Mouse (Mus musculus) MEL (cell line): ENCODE data around the gene Atp8b5. TPM values are rescaled to one million over a fixed set of nuclear protein-coding genes. Genes with fewer than 3 reads are reported as not detected.

Experiments used
- DNase-seq: peaks from one replicate; pipeline ENCODE4 v3.0.0; 2011; ENCODE audit warnings: low read depth, low spot score
- H3K27ac ChIP-seq: 2 replicates; pipeline ENCODE4 v1.5.1; 2012; ENCODE audit warnings: low read depth, mild to moderate bottlenecking, control low read depth, low read length, moderate library complexity; ENCODE audit not compliant: control insufficient read depth
- H3K27me3 ChIP-seq, 2 experiments: fragments of 150-350 bp in 1 of 2; sonication (generic) in 1 of 2; 2 replicates each; pipeline ENCODE4 v1.6.1; 2012; ENCODE audit warnings: low read length in 2 of 2, mild to moderate bottlenecking in 2 of 2, improper control_type of control experiment in 1 of 2, moderate library complexity in 1 of 2; ENCODE audit not compliant: insufficient read depth in 2 of 2, control insufficient read depth in 1 of 2
- H3K36me3 ChIP-seq, 2 experiments: 2 replicates each; pipeline ENCODE4 v1.6.1; 2012 to 2014; ENCODE audit warnings: low read length in 2 of 2, improper control_type of control experiment in 1 of 2, inconsistent platforms in 1 of 2, mild to moderate bottlenecking in 1 of 2; ENCODE audit not compliant: insufficient read depth in 2 of 2, control insufficient read depth in 1 of 2
- H3K4me1 ChIP-seq, 2 experiments: fragments of 150-350 bp in 1 of 2; sonication (generic) in 1 of 2; 2 replicates each; pipeline ENCODE4 v1.6.1; 2012; ENCODE audit warnings: low read length in 2 of 2, improper control_type of control experiment in 1 of 2, mild to moderate bottlenecking in 1 of 2; ENCODE audit not compliant: insufficient read depth in 2 of 2, control insufficient read depth in 1 of 2
- H3K4me3 ChIP-seq, 2 experiments: fragments of 150-350 bp in 1 of 2; sonication (generic) in 1 of 2; 2 replicates each; pipeline ENCODE4 v1.5.1; 2012; ENCODE audit warnings: low read depth in 2 of 2, low read length in 2 of 2, mild to moderate bottlenecking in 2 of 2, moderate library complexity in 2 of 2, control low read depth in 1 of 2, improper control_type of control experiment in 1 of 2; ENCODE audit not compliant: control insufficient read depth in 1 of 2, insufficient read depth in 1 of 2
- H3K79me2 ChIP-seq: 2 replicates; pipeline ENCODE4 v1.6.1; 2012; ENCODE audit warnings: mild to moderate bottlenecking, low read length, moderate library complexity; ENCODE audit not compliant: control insufficient read depth, poor library complexity, insufficient read depth
- H3K9ac ChIP-seq: 2 replicates; pipeline ENCODE4 v1.6.1; 2012; ENCODE audit warnings: low read depth, mild to moderate bottlenecking, control low read depth, low read length, moderate library complexity; ENCODE audit not compliant: control insufficient read depth, poor library complexity, severe bottlenecking
- H3K9me3 ChIP-seq: fragments of 150-350 bp; sonication (generic); replicated peaks from 2 replicates; pipeline ENCODE4 v1.6.1; 2012; ENCODE audit warnings: mild to moderate bottlenecking, low read length, improper control_type of control experiment, moderate library complexity; ENCODE audit not compliant: insufficient read depth
- BHLHE40 ChIP-seq: IDR thresholded peaks from 2 replicates; pipeline ENCODE4 v1.6.1; 2012; ENCODE audit warnings: low read depth, mild to moderate bottlenecking, inconsistent platforms, low read length, improper control_type of control experiment, borderline replicate concordance
- CHD1 ChIP-seq: IDR thresholded peaks from 2 replicates; pipeline ENCODE4 v1.6.1; 2012; ENCODE audit warnings: low read depth, mild to moderate bottlenecking, inconsistent platforms, low read length, improper control_type of control experiment
- E2F4 ChIP-seq: IDR thresholded peaks from 2 replicates; pipeline ENCODE4 v1.6.1; 2011; ENCODE audit warnings: low read depth, low read length, improper control_type of control experiment, borderline replicate concordance
- ELF1 ChIP-seq: IDR thresholded peaks from 2 replicates; pipeline ENCODE4 v1.6.1; 2014; ENCODE audit warnings: low read depth, mild to moderate bottlenecking, inconsistent platforms, low read length, improper control_type of control experiment, moderate library complexity
- EP300 ChIP-seq, 2 experiments: IDR thresholded peaks; 2 replicates each; pipeline ENCODE4 v1.6.1; 2011; ENCODE audit warnings: improper control_type of control experiment in 2 of 2, low read length in 2 of 2, low read depth in 1 of 2, mild to moderate bottlenecking in 1 of 2
- GABPA ChIP-seq: IDR thresholded peaks from 2 replicates; pipeline ENCODE4 v1.6.1; 2012; ENCODE audit warnings: low read depth, mild to moderate bottlenecking, inconsistent platforms, low read length, improper control_type of control experiment, moderate library complexity
- HCFC1 ChIP-seq: IDR thresholded peaks from 2 replicates; pipeline ENCODE4 v1.6.1; 2012; ENCODE audit warnings: low read depth, mild to moderate bottlenecking, inconsistent platforms, low read length, improper control_type of control experiment, moderate library complexity
- JUND ChIP-seq: IDR thresholded peaks from 2 replicates; pipeline ENCODE4 v1.6.1; 2011; ENCODE audit warnings: low read depth, mild to moderate bottlenecking, improper control_type of control experiment, low read length
- MAFK ChIP-seq: IDR thresholded peaks from 2 replicates; pipeline ENCODE4 v1.6.1; 2011; ENCODE audit warnings: low read depth, mild to moderate bottlenecking, low read length, improper control_type of control experiment, borderline replicate concordance
- MEF2A ChIP-seq: IDR thresholded peaks from 2 replicates; pipeline ENCODE4 v1.6.1; 2014; ENCODE audit warnings: low read depth, mild to moderate bottlenecking, inconsistent platforms, low read length, improper control_type of control experiment; ENCODE audit not compliant: poor library complexity, insufficient replicate concordance, severe bottlenecking; ENCODE audit errors: extremely low read depth
- MXI1 ChIP-seq: IDR thresholded peaks from 2 replicates; pipeline ENCODE4 v1.6.1; 2011; ENCODE audit warnings: mild to moderate bottlenecking, low read depth, low read length, improper control_type of control experiment
- MYB ChIP-seq: IDR thresholded peaks from 2 replicates; pipeline ENCODE4 v1.6.1; 2011; ENCODE audit warnings: mild to moderate bottlenecking, low read depth, low read length, improper control_type of control experiment
- NRF1 ChIP-seq: IDR thresholded peaks from 2 replicates; pipeline ENCODE4 v1.6.1; 2014; ENCODE audit warnings: low read depth, mild to moderate bottlenecking, inconsistent platforms, low read length, improper control_type of control experiment, moderate library complexity; ENCODE audit not compliant: poor library complexity, insufficient read depth, severe bottlenecking
- POLR2AphosphoS2 ChIP-seq: IDR thresholded peaks from 2 replicates; pipeline ENCODE4 v1.6.1; 2011; ENCODE audit warnings: low read length, improper control_type of control experiment
- RCOR1 ChIP-seq: IDR thresholded peaks from 2 replicates; pipeline ENCODE4 v1.6.1; 2012; ENCODE audit warnings: low read depth, mild to moderate bottlenecking, inconsistent platforms, low read length, improper control_type of control experiment
- SMC3 ChIP-seq: IDR thresholded peaks from 2 replicates; pipeline ENCODE4 v1.6.1; 2011; ENCODE audit warnings: low read depth, low read length, improper control_type of control experiment
- TAL1 ChIP-seq: IDR thresholded peaks from 2 replicates; pipeline ENCODE4 v1.6.1; 2012; ENCODE audit warnings: mild to moderate bottlenecking, inconsistent platforms, low read length, moderate library complexity, mixed read lengths
- TBP ChIP-seq: IDR thresholded peaks from 2 replicates; pipeline ENCODE4 v1.8.0; 2011; ENCODE audit warnings: low read depth, low read length, improper control_type of control experiment
- UBTF ChIP-seq: IDR thresholded peaks from 2 replicates; pipeline ENCODE4 v1.6.1; 2012; ENCODE audit warnings: low read depth, mild to moderate bottlenecking, inconsistent platforms, low read length, improper control_type of control experiment, moderate library complexity, borderline replicate concordance; ENCODE audit not compliant: insufficient read depth
- USF1 ChIP-seq: IDR thresholded peaks from 2 replicates; pipeline ENCODE4 v1.6.1; 2014; ENCODE audit warnings: low read depth, mild to moderate bottlenecking, inconsistent platforms, low read length, improper control_type of control experiment, moderate library complexity
- ZC3H11A ChIP-seq: IDR thresholded peaks from 2 replicates; pipeline ENCODE4 v1.6.1; 2012; ENCODE audit warnings: low read depth, mild to moderate bottlenecking, inconsistent platforms, low read length, improper control_type of control experiment
- ZKSCAN1 ChIP-seq: IDR thresholded peaks from 2 replicates; pipeline ENCODE4 v1.6.1; 2012; ENCODE audit warnings: low read depth, mild to moderate bottlenecking, inconsistent platforms, low read length, improper control_type of control experiment, moderate library complexity
- polyA plus RNA-seq, 2 experiments: library from polyadenylated mRNA; stranded (reverse) in 1 of 2; unstranded in 1 of 2; fragments of >175 nt in 1 of 2; fragments of >200 nt in 1 of 2; gene quantifications; 2 replicates each; pipeline versions ENCODE4 v1.2.1 to v1.2.4; 2012; ENCODE audit warnings: low replicate concordance in 2 of 2, low read depth in 1 of 2; ENCODE audit not compliant: insufficient read length in 2 of 2, insufficient read depth in 1 of 2, missing spikeins in 1 of 2
- total RNA-seq: library from RNA; depleted of rRNA; stranded (reverse); fragments of 300-350 nt; gene quantifications from 2 replicates; pipeline ENCODE4 v1.2.3, GENCODE M21; 2012

The Atp8b5 gene
- total and polyA plus RNA-seq, 3 experiments = 4.9 to 5.0 TPM; not detected in 1

- no peak for TF ChIP-seq SMC3
These were observed 107.3 kb downstream of the Atp8b5 start (continued) for GRCm38 (mm10) chr4:43374266-43374665.

- no peak for TF ChIP-seq NRF1
- TF ChIP-seq RCOR1 = no peak
- TF ChIP-seq MXI1 = no peak
- no peak for TF ChIP-seq SMC3
- TF ChIP-seq CHD1 = no peak
- no peak for TF ChIP-seq E2F4
- no peaks in the 10 kb centered on the region for H3K9me3 ChIP-seq
- DNase-seq = no peak
- no peak overlapping the region for H3K27ac ChIP-seq
- peaks cover 0 to 12% of the 10 kb centered on the region in 2 experiments; a peak in 2 of 4 replicates for H3K36me3 ChIP-seq
- peaks cover 13 to 21% of the 10 kb centered on the region in 2 experiments for H3K4me1 ChIP-seq
- 0 out of 2 replicates have a peak, but pooled peaks cover 1% of the 10 kb centered on the region for H3K79me2 ChIP-seq
- no peak overlapping the region for H3K4me3 ChIP-seq
- H3K27me3 ChIP-seq = no peaks in the 10 kb centered on the region
- H3K9ac ChIP-seq = no peak overlapping the region
These were observed 112.6 kb downstream of the Atp8b5 start for GRCm38 (mm10) chr4:43379601-43380000.

- no peak overlapping the region for H3K27ac ChIP-seq
These were observed 114.0 kb downstream of the Atp8b5 start for GRCm38 (mm10) chr4:43380951-43381350.

More at GRCm38 (mm10) chr4:43380951-43381350, 114.0 kb downstream of the Atp8b5 start:
- H3K27me3 ChIP-seq = no peaks in the 10 kb centered on the region
- H3K36me3 ChIP-seq = peaks cover 0 to 15% of the 10 kb centered on the region in 2 experiments; a peak in 2 of 4 replicates
- H3K4me3 ChIP-seq = peak overlapping the region; percentile 61 to 94
- H3K9ac ChIP-seq = no peak overlapping the region
- DNase-seq = no peak
- H3K4me1 ChIP-seq = peaks cover 11 to 18% of the 10 kb centered on the region in 2 experiments
- H3K9me3 ChIP-seq = no peaks in the 10 kb centered on the region
- TF ChIP-seq BHLHE40 (no peak), CHD1 (no peak), ZKSCAN1 (no peak), JUND (no peak), GABPA (no peak), HCFC1 (no peak), MAFK (no peak), UBTF (no peak), USF1 (no peak), E2F4 (no peak), EP300 (IDR thresholded peaks at IDR 0.05; ENCODE audit: low read depth in 1 of 2, low read length in 2 of 2) (no peak), MEF2A (no peak), MYB (no peak), TBP (no peak), ELF1 (no peak), NRF1 (no peak), POLR2AphosphoS2 (no peak), TAL1 (no peak), ZC3H11A (no peak), MXI1 (no peak)
- H3K79me2 ChIP-seq = 0 out of 2 replicates have a peak, but pooled peaks cover 1% of the 10 kb centered on the region
